15 mouse cellular contexts compared by ENCODE assay signal in the genomic region with DNA sequence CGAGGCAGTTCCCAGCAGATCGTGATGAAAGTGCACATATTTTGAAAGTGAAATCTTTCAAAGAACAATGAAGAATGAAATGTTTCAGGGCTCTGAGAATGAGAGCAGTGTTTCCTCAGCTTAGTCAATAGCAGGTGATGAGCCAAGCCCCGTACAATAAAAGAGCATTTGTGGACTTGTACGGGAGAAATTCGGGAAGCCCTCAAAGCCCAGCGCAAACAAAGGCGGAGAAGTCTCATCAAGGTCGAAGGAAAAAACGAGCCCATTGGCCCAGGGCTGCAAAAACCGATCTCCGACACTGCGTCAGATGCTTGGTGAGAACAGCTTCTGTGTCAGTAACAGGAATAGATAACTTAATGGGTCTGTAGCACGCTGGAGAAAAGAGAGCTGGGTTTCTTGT.
DNase-seq lines count a peak whose midpoint lies in the region; ATAC-seq lines count a peak whose summit lies in the region.
"Had no signal": no experiment of that assay in that cellular context is flagged by ENCODE, and none has a peak within 500 bp of the region (broad histone marks: within the 10 kb centered on the region; RNA-seq: fewer than 3 reads in every experiment).

No protein-coding gene starts in this region.

- 58% methylated on average over 13 of the region's 13 CpGs for WGBS in heart, embryonic 13.5 days
- 77% methylated on average over 13 of the region's 13 CpGs for WGBS in midbrain, embryonic 14.5 days
- WGBS in midbrain, embryonic 10.5 days = 81% methylated on average over 13 of the region's 13 CpGs
- WGBS in stomach, embryonic 15.5 days = 62% methylated on average over 13 of the region's 13 CpGs

- H3K4me2 ChIP-seq in heart, embryonic 13.5 days = 0 out of 2 replicates have a peak overlapping the region, but pooled peaks have one; percentile 16
- H3K4me2 ChIP-seq in midbrain, embryonic 14.5 days (ENCODE audit: low read length) = no peak overlapping the region
- peak overlapping the region; percentile 32; the same call in 1 of the 2 replicates for H3K4me2 ChIP-seq in stomach, embryonic 15.5 days
- H3K4me2 ChIP-seq: heart, embryonic 15.5 days; hindbrain, embryonic 15.5 days; limb, embryonic 15.5 days had no signal

- no peak overlapping the region for H3K9ac ChIP-seq in heart, embryonic 13.5 days
- H3K9ac ChIP-seq in midbrain, embryonic 14.5 days (replicated peaks; ENCODE audit: low read length) = no peak overlapping the region
- H3K9ac ChIP-seq in stomach, embryonic 15.5 days = no peak overlapping the region
- H3K9ac ChIP-seq: heart, embryonic 15.5 days; hindbrain, embryonic 15.5 days; limb, embryonic 15.5 days had no signal

- no peaks in the 10 kb centered on the region for H3K27me3 ChIP-seq in heart, embryonic 13.5 days (replicated peaks)
- H3K27me3 ChIP-seq in midbrain, embryonic 14.5 days (ENCODE audit: control insufficient read depth, insufficient read depth, low read length) = no peaks in the 10 kb centered on the region
- no peaks in the 10 kb centered on the region for H3K27me3 ChIP-seq in midbrain, embryonic 10.5 days (ENCODE audit: low read depth, poor library complexity, severe bottlenecking)
- H3K27me3 ChIP-seq in stomach, embryonic 15.5 days (replicated peaks) = no peaks in the 10 kb centered on the region
- H3K27me3 ChIP-seq: heart, embryonic 15.5 days; hindbrain, embryonic 15.5 days; limb, embryonic 15.5 days had no signal

- H3K9me3 ChIP-seq in heart, embryonic 13.5 days = no peaks in the 10 kb centered on the region
- no peaks in the 10 kb centered on the region for H3K9me3 ChIP-seq in midbrain, embryonic 14.5 days (ENCODE audit: control insufficient read depth, low read length)
- H3K9me3 ChIP-seq in midbrain, embryonic 10.5 days (replicated peaks) = no peaks in the 10 kb centered on the region
- H3K9me3 ChIP-seq in stomach, embryonic 15.5 days = no peaks in the 10 kb centered on the region
- H3K9me3 ChIP-seq: G1E; heart, embryonic 15.5 days; hindbrain, embryonic 15.5 days; limb, embryonic 15.5 days had no signal

- no peak for ATAC-seq in heart, embryonic 13.5 days (ENCODE audit: extremely low read depth, insufficient number of reproducible peaks, low FRiP score, low TSS enrichment)
- ATAC-seq in midbrain, embryonic 14.5 days (ENCODE audit: low FRiP score, low TSS enrichment) = no peak
- ATAC-seq in stomach, embryonic 15.5 days (ENCODE audit: insufficient read depth, low FRiP score, low read depth) = no peak

- H3K4me3 ChIP-seq in heart, embryonic 13.5 days = no peak overlapping the region
- H3K4me3 ChIP-seq in midbrain, embryonic 14.5 days (replicated peaks; ENCODE audit: low read depth, low read length) = no peak overlapping the region
- H3K4me3 ChIP-seq in midbrain, embryonic 10.5 days = no peak overlapping the region
- no peak overlapping the region for H3K4me3 ChIP-seq in stomach, embryonic 15.5 days (replicated peaks)
- H3K4me3 ChIP-seq: heart, embryonic 15.5 days; hindbrain, embryonic 15.5 days; limb, embryonic 15.5 days had no signal

- H3K36me3 ChIP-seq in heart, embryonic 13.5 days = no peaks in the 10 kb centered on the region
- H3K36me3 ChIP-seq in midbrain, embryonic 14.5 days (ENCODE audit: control insufficient read depth, insufficient read depth, low read length) = no peaks in the 10 kb centered on the region
- H3K36me3 ChIP-seq in midbrain, embryonic 10.5 days = no peaks in the 10 kb centered on the region
- H3K36me3 ChIP-seq in stomach, embryonic 15.5 days = no peaks in the 10 kb centered on the region
- H3K36me3 ChIP-seq: G1E; heart, embryonic 15.5 days; hindbrain, embryonic 15.5 days; limb, embryonic 15.5 days had no signal

- peaks cover 31% of the 10 kb centered on the region for H3K4me1 ChIP-seq in heart, embryonic 13.5 days
- no peaks in the 10 kb centered on the region for H3K4me1 ChIP-seq in midbrain, embryonic 14.5 days (ENCODE audit: control insufficient read depth, insufficient read depth, low read length)
- H3K4me1 ChIP-seq in midbrain, embryonic 10.5 days = no peaks in the 10 kb centered on the region
- peaks cover 6% of the 10 kb centered on the region; the same call in 1 of the 2 replicates for H3K4me1 ChIP-seq in stomach, embryonic 15.5 days
- H3K4me1 ChIP-seq: hindbrain, embryonic 15.5 days had no signal

- intact Hi-C loops in heart, postnatal 36 days (cut with DNase I) = no loop called here
- intact Hi-C loops in gastrocnemius, postnatal 14 days (cut with DNase I; ENCODE audit: low total_unique reads) = no loop called here

- DNase-seq in heart, postnatal 36 days = no peak
- peak; percentile 4 for DNase-seq in midbrain, embryonic 14.5 days
- DNase-seq in midbrain, embryonic 10.5 days (ENCODE audit: low spot score) = no peak
- peak; percentile 41 for DNase-seq in ZHBTc4 (ENCODE audit: low read depth, low spot score)
- no peak for DNase-seq in gastrocnemius, postnatal 14 days
- no peak for DNase-seq in cerebellum, postnatal 36 days
- DNase-seq: B cell, adult 2 months; cerebellum, adult 11 months; right cerebral cortex, postnatal 25 days had no signal

- no peak overlapping the region for H3K27ac ChIP-seq in heart, embryonic 13.5 days (replicated peaks)
- no peak overlapping the region for H3K27ac ChIP-seq in midbrain, embryonic 14.5 days (replicated peaks; ENCODE audit: low read depth, low read length)
- no peak overlapping the region for H3K27ac ChIP-seq in midbrain, embryonic 10.5 days (replicated peaks)
- no peak overlapping the region for H3K27ac ChIP-seq in stomach, embryonic 15.5 days
- H3K27ac ChIP-seq: heart, embryonic 15.5 days; hindbrain, embryonic 15.5 days; limb, embryonic 15.5 days had no signal

Comparison
In these comparisons a context has a peak if more than half of its experiments do, and no peak if none do; other contexts are left out.
1. DNase-seq: peak in midbrain, embryonic 14.5 days (single experiment) and ZHBTc4 (single experiment); none in heart, postnatal 36 days (0 of 2), midbrain, embryonic 10.5 days (single experiment), gastrocnemius, postnatal 14 days (single experiment) and cerebellum, postnatal 36 days (0 of 2).